Mouse (Mus musculus) CD4-positive helper T cell, adult 2 months (primary cell): ENCODE results near the gene Fgfr2.

Source experiments
- DNase-seq: peaks from one replicate; pipeline ENCODE4 v3.0.0-alpha.2; 2012; ENCODE audit warnings: low read depth, missing footprints, low spot score

Gene Fgfr2

DNA sequence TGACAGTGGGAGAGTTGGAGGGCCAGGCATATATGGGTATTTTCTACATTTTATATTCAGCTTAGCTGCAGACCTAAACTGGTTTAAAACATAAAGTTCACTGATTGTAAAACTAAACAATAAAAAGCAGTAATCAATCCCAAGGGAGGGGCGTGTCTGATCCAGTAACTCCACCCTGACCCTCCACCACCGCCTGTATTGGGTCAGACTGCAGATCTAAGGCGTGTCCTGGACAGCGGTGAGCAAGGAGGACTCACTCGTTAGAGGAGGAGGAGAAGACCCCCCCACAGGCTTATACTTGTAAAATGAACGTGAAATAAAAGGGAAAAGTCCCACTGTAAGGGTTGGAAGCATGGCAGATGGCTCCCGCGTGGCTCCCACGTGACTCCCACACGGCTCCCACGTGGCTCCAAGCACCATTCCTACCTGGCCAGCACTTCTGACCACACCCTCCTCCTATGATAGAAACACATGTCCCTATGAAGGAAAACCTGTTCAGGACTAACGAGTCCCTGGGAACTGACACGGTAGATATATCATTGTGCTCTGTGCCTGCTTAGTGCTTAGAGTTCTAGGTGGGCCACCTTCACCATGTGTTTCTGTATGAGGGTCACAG, 2131.9 kb downstream of the Fgfr2 start:
- DNase-seq = no peak

DNA sequence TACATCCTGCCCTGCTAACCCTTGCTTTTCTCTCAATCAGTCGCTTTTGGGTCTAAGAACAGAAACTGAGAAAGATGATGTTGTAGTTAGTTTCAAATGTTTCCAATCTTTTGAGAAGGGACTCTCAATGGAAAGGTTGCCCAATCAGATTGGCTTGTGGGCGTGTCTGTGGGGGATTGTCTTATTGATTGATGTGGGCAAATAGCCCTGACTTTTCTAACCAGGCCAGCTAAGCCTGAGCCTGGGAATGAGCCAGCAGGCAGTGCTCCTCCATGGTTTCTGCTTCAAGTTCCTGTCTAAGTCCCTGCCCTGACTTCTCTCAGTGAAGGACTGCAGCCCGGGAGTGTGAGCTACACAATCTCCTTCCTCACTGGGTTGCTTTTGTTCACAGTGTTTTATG, 2133.8 kb downstream of the Fgfr2 start:
- DNase-seq = no peak

DNA sequence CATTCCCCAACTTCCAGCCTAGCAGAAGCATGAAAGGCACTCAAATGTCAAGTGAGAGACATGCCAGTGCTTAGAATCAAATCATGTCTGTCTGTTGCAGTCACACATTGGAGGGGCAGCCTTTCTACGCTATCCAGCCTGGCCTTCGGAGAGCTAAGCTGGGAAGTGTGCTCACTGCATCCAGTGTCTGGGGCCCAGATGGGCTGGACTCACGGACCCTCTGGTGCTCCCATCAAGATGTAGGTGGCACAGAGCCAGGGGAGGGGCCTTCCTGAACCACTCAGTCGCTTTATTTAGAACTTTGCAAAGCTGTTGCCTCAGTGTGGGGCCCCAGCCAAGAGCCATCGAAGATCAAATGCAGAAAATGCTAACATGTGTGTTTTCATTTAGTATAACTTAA, 2135.0 kb downstream of the Fgfr2 start:
- DNase-seq = no peak

DNA sequence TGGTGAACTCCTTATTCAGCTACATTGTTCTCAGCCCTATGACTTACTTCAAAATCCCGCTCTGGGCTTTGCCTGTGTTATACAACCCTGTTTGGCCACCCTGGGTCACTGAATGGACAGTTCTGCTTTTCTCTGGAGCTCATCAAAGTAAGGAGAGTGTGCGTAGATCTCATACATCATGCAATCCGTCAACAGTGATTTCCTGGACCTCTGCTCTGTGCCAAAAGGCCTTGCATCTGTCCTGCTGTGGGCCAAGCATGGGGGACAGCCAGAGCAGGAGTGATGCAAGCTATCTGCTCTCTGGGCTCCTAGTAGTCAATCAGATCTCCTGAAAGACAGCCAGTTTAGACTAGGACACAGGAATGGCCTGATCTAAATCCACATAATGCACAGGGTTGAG, 2137.4 kb downstream of the Fgfr2 start:
- DNase-seq = no peak

DNA sequence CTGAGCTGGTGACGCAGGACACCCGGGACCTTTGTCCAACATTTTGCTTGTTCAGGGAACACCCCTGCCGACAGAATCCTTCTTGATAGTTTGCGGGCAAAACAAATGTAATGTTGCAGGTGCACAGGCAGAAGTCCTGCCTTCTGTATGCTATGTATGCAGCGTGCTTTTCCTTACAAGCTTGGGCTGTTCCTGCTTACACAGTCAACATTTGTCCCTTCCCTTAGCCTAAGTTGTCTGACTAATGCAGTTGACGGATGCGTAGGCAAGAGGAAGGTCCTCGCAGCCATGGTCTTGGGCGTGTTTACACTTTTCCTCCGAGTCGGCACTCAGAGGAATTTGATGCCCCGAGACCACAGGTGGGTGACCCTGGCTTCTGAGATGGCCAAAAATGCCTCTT, 2138.0 kb downstream of the Fgfr2 start:
- DNase-seq = no peak

DNA sequence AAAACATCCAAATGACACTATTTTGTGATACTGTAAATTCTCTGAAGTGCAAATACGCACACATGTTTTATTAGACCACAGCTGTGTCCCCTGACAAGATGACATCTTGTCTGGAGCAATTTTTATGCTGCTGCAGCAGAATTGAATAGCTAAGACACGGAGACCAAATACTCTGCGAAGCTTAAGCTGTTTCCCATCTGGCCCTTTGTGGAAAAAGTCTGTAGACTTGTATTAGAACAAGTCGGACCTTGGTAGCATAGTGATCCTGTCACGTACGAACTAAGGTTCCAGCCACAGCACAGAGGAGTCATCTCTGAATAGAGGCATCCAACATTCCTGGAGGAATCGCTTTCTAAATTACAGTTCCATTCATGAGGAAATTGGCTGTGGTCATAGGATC, 2138.9 kb downstream of the Fgfr2 start:
- DNase-seq = no peak

DNA sequence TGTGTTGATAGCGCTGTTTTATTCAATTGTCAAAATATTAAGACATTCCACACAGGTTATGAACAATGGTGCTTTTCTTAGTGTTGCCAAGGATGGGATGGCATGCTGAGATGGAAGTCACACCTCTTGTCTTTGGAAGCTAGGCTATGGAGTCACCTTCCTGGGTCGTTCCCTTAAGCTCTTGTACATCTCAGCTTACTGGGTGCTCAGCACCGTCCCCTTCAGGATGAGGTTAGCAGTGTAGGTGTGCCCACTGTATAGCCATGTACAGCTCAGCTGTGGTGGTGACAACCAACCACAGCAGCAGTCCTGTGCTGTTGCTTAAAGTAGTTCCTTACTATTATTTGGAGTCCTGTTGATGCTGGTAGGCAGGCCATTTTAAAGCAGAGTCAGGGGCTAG, 2140.3 kb downstream of the Fgfr2 start:
- DNase-seq = no peak

DNA sequence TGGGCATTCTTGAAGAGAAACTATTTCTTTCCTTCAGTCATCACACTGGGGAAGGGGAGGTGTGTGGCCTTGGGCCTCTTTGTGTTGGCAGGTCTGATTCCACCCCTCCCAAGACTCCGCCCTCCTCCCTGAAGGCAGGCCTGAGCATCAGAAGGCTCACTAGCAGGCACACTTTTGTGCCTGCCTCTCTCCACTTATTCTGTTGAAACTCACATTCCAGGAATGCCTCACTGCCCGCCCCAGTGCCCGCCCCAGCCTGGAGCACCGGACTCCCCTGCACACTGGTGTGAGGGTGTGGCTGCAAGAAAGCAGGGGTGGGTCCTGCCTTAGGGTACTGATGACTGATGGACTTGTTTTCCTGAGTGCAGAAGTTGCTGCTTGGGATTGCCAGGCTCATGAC, 2140.8 kb downstream of the Fgfr2 start:
- DNase-seq = no peak

DNA sequence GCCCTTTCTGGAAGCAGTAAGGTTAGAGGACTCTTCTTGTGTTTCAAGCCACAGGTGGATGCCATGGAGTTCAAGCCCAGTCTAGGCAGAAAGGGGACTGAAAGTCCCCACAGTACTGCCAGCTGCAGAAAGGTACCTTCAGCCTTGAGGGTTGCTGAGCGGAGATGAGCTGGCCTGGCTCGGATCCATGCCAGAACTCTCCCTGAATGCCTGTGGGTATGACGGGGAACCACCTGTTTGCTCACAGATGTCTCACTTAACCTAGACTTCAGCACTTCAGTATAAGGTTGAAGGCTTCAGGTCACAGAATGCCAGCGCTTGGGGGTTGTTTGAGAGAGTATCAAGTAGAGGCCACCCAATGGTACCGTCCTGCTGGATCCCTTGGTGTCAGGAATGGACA, 2143.0 kb downstream of the Fgfr2 start:
- no peak for DNase-seq

DNA sequence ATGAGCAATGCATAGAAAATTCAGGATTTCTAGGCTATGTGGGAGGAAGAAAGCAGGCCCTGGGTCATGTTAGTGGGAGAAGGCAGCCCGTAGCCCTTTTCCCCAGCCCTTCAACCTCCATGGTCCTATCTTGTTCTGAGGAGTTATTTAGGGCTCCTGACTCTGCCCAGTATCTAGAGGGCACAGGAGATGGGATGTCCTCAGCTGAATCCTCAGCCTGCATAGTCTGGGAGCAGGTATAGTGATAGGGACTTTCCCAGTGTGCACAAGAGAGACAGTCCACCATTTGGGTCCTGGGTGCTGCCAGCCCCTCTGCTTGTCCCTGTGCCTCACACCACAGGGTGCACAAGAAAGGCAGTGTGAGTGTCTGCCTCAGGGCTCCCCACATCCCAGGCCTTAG, 2144.6 kb downstream of the Fgfr2 start:
- no peak for DNase-seq

DNA sequence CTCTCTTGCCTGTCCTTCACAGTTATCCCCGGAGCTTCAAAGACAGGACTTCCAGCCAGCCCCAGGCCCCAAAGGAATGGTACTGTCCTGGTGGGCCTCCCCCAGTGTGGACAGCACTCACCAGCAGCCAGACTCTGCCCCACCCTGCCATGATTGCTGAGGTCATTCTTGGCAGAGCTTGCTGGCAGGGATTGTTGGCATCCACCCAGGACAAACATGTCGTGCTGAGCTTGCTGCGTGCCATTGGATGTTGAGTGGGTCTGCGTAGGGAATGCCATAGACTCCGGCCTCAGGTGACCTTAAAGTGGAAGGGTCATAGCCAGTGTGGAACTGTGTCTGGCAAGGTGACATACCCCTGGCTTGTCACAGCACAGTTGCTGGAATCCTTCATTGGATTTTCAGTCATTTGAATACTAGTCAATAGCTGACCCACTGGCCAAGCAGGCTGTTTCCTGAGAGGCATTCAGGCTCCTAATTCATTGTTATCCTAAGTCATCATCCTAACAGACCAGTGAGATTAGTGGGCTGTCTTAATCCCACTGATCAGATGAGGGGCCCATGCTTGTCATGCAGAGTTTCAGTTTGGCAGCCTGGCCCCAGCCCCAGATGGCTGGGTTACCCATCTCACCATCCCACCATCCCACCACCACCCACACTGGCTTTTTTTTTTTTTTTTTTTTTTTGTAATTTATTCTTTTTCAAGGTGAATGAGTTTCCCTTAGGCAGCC, 2145.2 kb downstream of the Fgfr2 start:
- DNase-seq = no peak

DNA sequence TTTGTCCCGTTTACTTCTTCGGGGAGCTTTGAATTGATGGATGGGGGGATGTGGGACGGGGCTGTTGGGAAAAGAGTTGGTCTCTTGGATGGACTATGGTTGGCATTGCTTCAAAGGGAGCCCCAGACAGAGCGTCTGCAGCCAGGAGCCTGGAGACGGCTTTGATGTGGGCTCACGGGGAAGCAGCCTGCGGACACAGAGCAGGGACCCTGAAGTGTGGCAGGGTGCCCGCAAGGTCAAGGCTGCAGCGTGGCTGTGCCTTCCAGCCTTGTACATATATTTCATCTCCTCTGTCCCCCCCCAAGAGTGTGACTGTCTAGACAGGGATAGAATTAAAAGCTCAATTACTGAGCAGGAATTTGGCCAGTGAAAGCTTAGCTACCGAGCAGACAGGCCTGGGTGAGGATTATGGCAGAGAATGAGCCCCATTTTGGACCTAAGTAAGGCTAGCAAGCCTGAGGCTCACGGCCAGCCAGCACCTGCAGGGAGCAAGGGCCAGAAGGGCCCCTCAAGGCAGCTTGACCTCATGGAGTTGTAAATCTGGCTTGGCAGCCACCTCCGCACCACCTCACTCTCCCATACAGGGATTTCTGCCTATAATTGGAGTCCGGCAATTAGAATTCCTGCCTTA, 2146.7 kb downstream of the Fgfr2 start:
- no peak for DNase-seq

DNA sequence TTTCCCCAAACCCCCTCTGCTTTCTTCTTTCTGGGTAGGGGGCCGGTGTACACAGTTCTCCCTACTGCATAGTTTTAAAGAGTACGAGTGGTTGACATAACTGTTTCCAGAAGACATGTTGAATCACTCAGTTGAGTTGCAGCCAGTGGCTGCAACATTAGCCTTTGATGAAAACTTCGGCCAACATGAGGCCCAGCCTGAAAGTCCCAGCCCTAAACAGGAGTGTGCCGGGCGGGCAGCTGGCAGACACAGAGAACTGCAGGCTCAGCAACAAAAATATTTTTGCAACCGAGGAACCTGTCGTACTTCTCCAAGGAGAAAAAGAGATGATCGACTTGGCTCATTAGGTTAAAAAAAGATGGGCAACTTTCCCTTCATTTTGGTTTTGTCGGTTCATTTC, 2150.4 kb downstream of the Fgfr2 start:
- no peak for DNase-seq

DNA sequence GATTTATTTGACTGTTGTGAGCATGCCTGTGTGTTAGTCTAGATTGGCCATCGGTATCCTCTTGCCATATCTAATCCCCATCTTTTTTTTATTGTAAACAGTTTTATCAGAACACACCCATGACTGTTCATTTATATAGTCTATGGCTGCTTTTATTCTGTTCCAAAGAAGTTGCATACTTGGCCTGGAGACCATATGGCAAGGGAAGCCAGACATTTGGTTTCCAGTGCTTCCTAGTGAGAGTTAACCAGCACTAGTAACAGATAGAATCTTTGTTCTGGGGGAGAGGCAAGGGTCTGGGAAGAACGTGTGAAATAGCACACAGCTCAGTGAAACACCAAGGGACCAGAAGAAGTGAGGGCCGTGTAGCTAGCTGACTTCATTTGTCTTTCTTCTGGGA, 2153.6 kb downstream of the Fgfr2 start:
- DNase-seq = no peak

DNA sequence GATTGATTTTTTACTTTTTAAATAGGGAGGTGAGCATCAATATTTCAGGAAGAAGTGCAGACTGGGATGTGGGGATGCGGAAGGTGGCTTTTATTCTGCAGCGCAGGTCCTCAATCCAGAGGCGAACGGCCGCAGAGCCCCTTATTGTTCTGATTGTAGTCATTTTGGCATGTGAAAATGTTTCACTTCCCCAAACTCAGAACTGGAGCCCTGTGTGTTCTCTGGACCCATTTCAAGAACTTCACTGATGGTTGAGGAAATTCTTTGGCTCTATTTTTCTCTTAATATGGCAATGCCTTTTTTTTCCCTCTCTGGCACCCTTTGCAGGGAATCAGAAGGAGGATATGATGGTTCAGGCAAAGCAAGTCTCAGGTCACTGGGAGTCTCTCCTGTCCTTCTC, 2154.1 kb downstream of the Fgfr2 start:
- no peak for DNase-seq

DNA sequence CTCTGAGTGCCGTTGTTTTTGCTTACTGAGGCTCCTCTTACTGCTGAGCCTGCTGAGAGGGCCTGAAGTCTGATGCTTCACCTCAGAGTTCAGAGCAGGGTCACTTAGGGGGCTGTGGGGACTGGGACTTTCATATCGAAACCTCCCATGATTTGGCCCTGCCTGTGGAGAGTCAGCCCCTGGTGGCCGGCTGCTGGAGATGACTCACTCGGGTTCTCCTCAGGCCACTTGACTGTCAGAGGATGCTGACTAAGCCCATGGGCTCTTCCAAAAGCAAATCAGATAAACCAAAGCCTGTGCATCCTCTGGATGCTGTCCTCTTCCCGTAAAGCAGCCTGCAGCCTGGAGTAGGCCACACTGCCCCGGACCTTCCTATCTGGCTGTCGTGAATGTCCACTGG, 2154.6 kb downstream of the Fgfr2 start:
- DNase-seq = no peak

DNA sequence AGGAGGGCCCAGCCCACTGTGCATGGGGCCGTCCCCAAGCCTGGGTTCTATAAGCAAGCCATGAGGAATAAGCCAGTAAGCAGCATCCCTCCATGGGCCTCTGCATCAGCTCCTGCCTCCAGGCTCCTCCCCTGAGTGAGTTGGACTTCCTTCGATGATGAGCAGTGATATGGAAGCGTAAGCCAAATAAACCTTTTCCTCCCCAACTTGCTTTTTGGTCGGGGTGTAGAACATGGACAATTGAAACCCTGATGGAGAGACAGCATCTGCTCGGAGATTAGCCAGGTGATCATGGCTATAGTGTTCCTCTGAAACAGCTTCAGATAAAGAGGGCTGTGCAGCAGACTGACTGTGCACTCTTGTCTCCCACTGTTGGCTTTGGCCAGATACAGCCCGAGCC, 2155.2 kb downstream of the Fgfr2 start:
- DNase-seq = no peak

DNA sequence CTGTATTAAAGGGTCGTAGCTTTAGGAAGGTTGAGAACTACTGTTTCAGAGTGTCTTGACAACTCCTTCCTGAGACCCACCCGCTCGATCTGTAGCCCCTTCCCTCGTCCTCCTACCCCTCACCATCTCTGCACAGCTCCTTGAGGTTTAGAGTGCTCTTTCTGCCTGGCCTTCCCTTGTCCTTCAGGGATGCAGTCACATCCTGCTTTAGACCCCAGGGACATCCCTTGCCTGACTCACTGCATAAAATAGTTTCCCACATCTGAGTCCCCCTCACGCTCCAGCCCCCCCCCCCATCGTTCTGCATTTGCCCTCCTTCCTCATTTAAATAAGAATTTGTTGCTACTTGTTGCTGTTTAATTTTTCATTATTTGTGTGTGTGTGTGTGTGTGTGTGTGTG, 2156.3 kb downstream of the Fgfr2 start:
- no peak for DNase-seq

DNA sequence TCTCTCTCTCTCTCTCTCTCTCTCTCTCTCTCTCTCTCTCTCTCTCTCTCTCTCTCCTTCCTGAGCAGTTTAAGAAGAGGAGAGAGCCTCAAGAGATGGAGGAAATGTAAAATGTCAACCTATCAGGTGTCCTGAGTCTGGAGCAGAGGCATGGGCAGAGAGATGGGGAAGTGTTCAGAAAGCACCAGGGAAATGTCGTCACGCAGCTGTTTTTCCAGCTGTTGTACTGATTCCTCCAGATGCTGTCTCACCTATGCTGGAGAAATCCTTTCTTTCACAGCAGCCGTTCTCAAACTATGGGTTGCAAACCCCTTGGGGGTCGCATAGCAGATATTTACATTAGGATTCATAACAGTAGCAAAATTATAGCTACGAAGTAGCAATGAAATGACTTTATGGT, 2156.7 kb downstream of the Fgfr2 start:
- DNase-seq = no peak

DNA sequence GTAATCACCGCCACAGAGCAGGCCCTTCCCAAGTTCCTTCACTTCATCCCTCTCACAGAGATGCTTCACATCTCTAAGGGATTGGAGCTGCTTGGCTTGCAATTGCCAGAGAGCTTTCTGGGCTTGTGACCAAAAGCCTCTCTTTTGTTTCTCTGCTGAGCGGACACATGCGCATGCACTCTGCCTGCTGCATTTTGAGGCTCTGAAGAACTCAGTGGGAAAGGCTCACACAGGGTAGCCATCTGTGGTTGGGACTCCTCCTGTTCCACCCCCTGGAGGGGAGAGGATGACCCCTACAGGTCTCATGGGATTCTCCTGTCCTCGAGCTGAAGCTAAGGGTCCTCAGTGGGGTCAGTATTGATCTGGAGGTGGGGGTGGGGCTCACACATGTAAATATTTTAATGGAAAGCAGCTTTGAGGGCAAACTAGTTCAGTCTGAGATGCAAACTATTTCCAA, 2157.2 kb downstream of the Fgfr2 start:
- no peak for DNase-seq

DNA sequence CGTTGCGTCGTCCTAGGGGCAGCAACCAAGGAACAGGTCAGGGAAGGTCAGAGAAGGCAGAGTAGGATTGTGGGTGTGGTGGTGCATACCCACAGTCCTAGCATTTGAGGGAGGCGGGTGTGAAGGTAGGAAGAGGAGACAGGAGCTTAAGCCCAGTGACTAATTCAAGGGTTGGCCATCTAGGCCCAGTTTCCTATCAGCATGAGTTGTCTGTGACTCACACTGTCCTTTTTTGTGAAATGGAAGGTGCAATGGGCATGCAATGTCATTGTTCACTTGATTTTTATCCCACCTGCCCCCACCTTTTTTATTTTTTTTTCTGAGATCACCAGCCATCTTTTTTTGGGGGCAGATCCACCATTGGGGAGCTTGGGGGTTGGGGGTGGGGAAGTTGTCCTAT, 2157.8 kb downstream of the Fgfr2 start:
- no peak for DNase-seq

DNA sequence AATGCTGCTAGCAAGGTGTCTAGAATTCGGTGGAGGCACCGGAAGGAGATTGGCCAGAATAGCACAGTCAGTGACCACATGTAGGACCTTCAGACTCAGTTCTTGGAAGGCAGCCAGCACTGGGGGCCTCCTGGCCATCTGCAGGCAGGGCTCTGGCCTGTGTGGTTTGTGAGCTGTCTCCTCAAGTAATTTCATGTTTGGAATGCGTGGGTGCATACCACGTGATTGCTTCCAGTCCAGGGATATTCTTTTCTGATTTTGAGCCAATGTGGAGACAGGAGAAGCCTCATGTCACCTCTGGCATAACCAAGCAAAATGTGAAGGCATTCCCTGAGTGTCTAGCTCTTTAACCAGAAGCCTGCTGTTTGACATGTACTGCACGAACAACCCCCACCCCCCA, 2158.5 kb downstream of the Fgfr2 start:
- DNase-seq = no peak

DNA sequence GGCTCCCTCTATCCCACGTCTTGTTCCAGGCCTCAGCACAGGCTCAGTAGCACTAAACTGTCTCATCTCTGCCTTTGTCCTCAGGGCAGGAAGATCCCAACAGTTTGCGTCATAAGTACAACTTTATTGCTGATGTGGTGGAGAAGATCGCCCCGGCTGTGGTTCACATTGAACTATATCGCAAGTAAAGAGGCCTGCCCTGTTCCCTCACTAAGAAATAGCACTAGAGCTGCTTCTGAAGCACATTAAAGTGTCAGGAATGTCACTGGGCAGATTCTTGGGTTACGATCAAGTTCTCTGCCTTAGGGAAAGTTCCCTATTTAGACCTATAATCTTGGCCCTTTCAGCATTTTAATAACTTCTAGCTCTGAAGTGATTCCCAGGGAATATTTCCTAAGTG, 2161.7 kb downstream of the Fgfr2 start:
- DNase-seq = no peak
